Mouse (Mus musculus) heart, embryonic 11.5 days (tissue): Measurements from ENCODE around the gene Sec24a. TPM values are rescaled to one million over a fixed set of nuclear protein-coding genes. Genes with fewer than 3 reads are reported as not detected.
"Not testable (repeated sequence)": the region's sequence is repeated elsewhere in the genome, so short reads cannot be mapped to it uniquely, and the experiment has no call there.

Experiments used
- ATAC-seq: fragments of 200-750 bp; cut with Nextera tagmentation; replicated peaks from 2 replicates; pipeline ENCODE4 v1.8.0; 2017; ENCODE audit warnings: moderate library complexity; ENCODE audit not compliant: insufficient number of reproducible peaks, low FRiP score, low TSS enrichment
- H3K27ac ChIP-seq: fragments of 300-500 bp; sonication (generic); 2 replicates; pipeline ENCODE4 v1.5.1; 2014; ENCODE audit warnings: mild to moderate bottlenecking, low read depth, low read length
- H3K27me3 ChIP-seq: fragments of 300-500 bp; sonication (generic); 2 replicates; pipeline ENCODE4 v1.6.1; 2014; ENCODE audit warnings: mild to moderate bottlenecking, low read length, mixed read lengths; ENCODE audit not compliant: control insufficient read depth, insufficient read depth
- H3K36me3 ChIP-seq: fragments of 300-500 bp; sonication (generic); 2 replicates; pipeline ENCODE4 v1.6.1; 2014; ENCODE audit warnings: mild to moderate bottlenecking, low read length, moderate library complexity, mixed read lengths; ENCODE audit not compliant: control insufficient read depth, insufficient read depth
- H3K4me1 ChIP-seq: fragments of 300-500 bp; sonication (generic); 2 replicates; pipeline ENCODE4 v1.6.1; 2014; ENCODE audit warnings: low read length; ENCODE audit not compliant: control insufficient read depth, insufficient read depth
- H3K4me2 ChIP-seq: fragments of 300-500 bp; sonication (generic); 2 replicates; pipeline ENCODE4 v1.6.1; 2014; ENCODE audit warnings: mild to moderate bottlenecking, moderate library complexity
- H3K4me3 ChIP-seq: fragments of 300-500 bp; sonication (generic); 2 replicates; pipeline ENCODE4 v1.5.1; 2014; ENCODE audit warnings: low read depth, low read length
- H3K9ac ChIP-seq: fragments of 300-500 bp; sonication (generic); 2 replicates; pipeline ENCODE4 v1.6.1; 2014; ENCODE audit warnings: mild to moderate bottlenecking, low read depth, low read length, moderate library complexity
- H3K9me3 ChIP-seq: fragments of 300-500 bp; sonication (generic); replicated peaks from 2 replicates; pipeline ENCODE4 v1.6.1; 2016; ENCODE audit warnings: low read length; ENCODE audit not compliant: control insufficient read depth
- WGBS: fragments of 180-500 bp; shearing (Covaris S2); extraction: QIAGEN DNeasy Blood & Tissue Kit; methylation state at CpG from one replicate; pipeline ENCODE4 v1.1.7; 2014; ENCODE audit not compliant: insufficient replicate concordance; 5-methylcytosine and 5-hydroxymethylcytosine counted together
- polyA plus RNA-seq: library from polyadenylated mRNA; unstranded; fragments of >200 nt; fragmentation: Nextera tagmentation; extraction: Ambion mirVana; gene quantifications from 2 replicates; pipeline ENCODE4 v1.2.1, GENCODE M21; 2014

The Sec24a gene
- polyA plus RNA-seq, 1 experiment from 2014 or later = 14.5 TPM

DNA sequence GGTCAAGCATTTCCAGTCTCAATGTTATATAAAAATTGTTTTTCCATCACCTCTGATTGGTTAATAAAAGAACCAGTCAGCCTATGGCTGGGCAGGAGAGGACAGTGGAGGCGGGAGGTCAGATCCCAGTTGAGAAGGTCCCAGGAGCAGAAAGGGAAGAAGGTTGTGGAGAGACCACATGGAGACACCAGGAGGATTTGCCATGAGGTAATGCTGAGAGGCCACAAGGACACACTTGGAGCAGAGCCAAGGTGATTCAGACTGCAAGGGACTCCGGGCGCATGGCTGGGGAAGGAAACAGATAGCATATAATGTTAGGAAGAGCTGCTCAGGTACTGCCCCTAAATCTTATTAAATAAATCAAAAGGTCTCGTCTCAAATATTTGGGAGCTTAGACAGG, 32.8 kb upstream of the Sec24a start:
- H3K36me3 ChIP-seq = peaks cover 5% of the 10 kb centered on the region; the same call in 1 of the 2 replicates
- no peak overlapping the region for H3K27ac ChIP-seq
- no peaks in the 10 kb centered on the region for H3K9me3 ChIP-seq
- ATAC-seq = no peak
- no peaks in the 10 kb centered on the region for H3K27me3 ChIP-seq
- peaks cover 6% of the 10 kb centered on the region for H3K4me1 ChIP-seq
- 66% methylated on average over 4 of the region's 4 CpGs for WGBS
- H3K9ac ChIP-seq = no peak overlapping the region
- no peak overlapping the region for H3K4me2 ChIP-seq
- H3K4me3 ChIP-seq = no peak overlapping the region

GRCm38 (mm10) chr11:51790662-51791061, 27.2 kb upstream of the Sec24a start:
- H3K4me1 ChIP-seq = no peaks in the 10 kb centered on the region
- H3K27ac ChIP-seq = no peak overlapping the region
- no peak overlapping the region for H3K9ac ChIP-seq
- H3K36me3 ChIP-seq = peaks cover 17% of the 10 kb centered on the region
- WGBS = 94% methylated on average over 7 of the region's 7 CpGs
- H3K9me3 ChIP-seq = no peaks in the 10 kb centered on the region
- ATAC-seq = no peak
- H3K27me3 ChIP-seq = no peaks in the 10 kb centered on the region
- no peak overlapping the region for H3K4me2 ChIP-seq
- H3K4me3 ChIP-seq = no peak overlapping the region

GRCm38 (mm10) chr11:51789735-51790134, 26.3 kb upstream of the Sec24a start:
- ATAC-seq, H3K4me3 ChIP-seq, H3K4me1 ChIP-seq, H3K27ac ChIP-seq, H3K4me2 ChIP-seq, H3K9ac ChIP-seq, H3K27me3 ChIP-seq, H3K9me3 ChIP-seq: not testable (repeated sequence)
- 88% methylated on average over 4 of the region's 4 CpGs for WGBS
- peaks cover 17% of the 10 kb centered on the region for H3K36me3 ChIP-seq

DNA sequence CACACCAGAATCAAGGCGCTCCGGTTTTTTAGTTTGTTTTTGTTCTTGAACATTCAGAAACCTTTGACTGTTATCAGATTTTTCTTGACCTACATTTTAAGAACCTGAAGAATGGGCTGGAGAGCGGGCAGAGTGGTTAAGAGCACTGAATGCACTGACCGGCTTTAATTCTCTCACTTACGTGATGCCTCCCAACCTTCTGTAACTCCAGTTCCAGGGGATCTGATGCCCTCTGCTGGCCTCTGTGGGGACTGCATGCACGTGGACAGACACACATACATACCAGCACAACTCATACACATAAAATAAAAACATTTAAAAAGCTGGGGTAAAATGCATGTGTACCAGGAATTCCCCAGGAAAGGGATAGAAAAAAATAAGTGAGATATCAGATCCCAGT, 22.5 kb upstream of the Sec24a start:
- no peak overlapping the region for H3K9ac ChIP-seq
- H3K9me3 ChIP-seq = no peaks in the 10 kb centered on the region
- no peak for ATAC-seq
- H3K4me2 ChIP-seq = no peak overlapping the region
- no peaks in the 10 kb centered on the region for H3K4me1 ChIP-seq
- no peak overlapping the region for H3K27ac ChIP-seq
- H3K36me3 ChIP-seq = peaks cover 16% of the 10 kb centered on the region
- no peak overlapping the region for H3K4me3 ChIP-seq
- 89% methylated on average over 6 of the region's 6 CpGs for WGBS
- H3K27me3 ChIP-seq = no peaks in the 10 kb centered on the region

DNA sequence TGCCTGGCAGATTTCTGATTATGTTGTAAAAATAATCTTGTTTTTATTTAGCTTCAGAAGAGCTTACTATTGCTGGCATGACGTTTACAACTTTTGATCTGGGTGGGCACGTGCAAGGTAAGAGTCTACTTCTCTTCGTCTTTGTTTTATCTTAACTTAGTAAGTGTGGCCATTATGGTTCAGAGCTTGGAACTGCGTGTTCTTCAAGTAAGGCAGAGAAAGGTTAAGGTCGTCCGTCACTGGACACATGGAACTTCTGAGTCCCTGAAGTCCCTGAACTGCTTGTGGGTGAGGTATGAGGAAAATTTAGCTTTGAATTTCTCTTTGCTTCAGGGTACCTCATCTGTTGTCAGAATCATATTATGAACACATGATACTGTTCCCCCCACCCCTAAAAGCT, 19.3 kb upstream of the Sec24a start:
- Histone ChIP-seq H3K4me2 (no peak overlapping the region), H3K36me3 (peaks cover 18% of the 10 kb centered on the region), H3K4me1 (no peaks in the 10 kb centered on the region), H3K4me3 (no peak overlapping the region), H3K9me3 (no peaks in the 10 kb centered on the region), H3K9ac (no peak overlapping the region), H3K27ac (no peak overlapping the region), H3K27me3 (no peaks in the 10 kb centered on the region)
- WGBS = 86% methylated on average over 6 of the region's 6 CpGs
- no peak for ATAC-seq

DNA sequence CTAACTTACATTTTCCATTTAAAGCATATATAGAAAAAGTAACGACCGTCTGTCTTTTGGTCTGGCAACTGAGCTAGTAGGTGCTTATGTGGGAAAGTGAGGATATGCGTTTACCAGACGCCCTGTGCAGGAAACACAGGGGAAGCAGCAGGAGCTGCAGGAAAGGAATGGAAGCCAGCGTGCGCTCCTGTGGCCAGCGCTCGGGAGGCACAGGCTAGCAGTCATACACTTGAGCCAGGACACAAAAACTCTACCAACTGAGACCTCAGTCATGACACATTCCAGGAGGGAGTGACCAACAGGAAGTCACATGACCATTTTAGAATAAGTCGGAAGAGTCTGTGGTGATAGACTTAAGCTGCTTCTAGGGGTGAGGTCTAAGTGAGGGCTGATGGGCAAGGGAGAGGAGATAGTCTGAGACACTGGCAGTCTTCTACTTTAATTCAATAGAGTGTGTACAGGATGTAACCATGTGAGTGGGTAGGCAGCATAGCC, 17.4 kb upstream of the Sec24a start:
- H3K9me3 ChIP-seq = no peaks in the 10 kb centered on the region
- H3K27ac ChIP-seq = no peak overlapping the region
- 84% methylated on average over 9 of the region's 9 CpGs for whole genome bisulfite sequencing
- H3K4me1 ChIP-seq = no peaks in the 10 kb centered on the region
- no peak overlapping the region for H3K9ac ChIP-seq
- H3K4me3 ChIP-seq = no peak overlapping the region
- H3K27me3 ChIP-seq = no peaks in the 10 kb centered on the region
- no peak overlapping the region for H3K4me2 ChIP-seq
- no peak for ATAC-seq
- peaks cover 13% of the 10 kb centered on the region for H3K36me3 ChIP-seq

DNA sequence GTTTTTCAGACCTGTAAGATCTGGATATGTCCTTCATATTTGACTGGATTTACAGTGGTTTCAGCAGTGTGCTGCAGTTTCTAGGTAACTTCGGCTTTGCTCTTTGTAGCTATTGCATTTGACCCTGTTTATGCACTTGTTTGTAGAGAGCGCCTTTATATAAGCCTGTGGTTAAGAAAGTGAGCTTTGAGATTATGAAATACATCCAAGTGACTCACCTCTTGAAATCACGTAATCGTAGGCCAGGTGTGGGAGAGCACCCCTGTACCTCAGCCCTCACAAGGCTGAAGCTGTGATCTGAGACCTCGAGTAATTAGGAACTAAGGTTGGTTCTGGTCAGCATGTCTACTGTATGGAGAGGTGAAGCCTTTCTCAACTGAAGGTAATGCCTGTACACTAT, 14.0 kb upstream of the Sec24a start:
- Histone ChIP-seq H3K27ac (no peak overlapping the region), H3K4me2 (no peak overlapping the region), H3K36me3 (peaks cover 7% of the 10 kb centered on the region), H3K9me3 (no peaks in the 10 kb centered on the region), H3K4me1 (no peaks in the 10 kb centered on the region), H3K9ac (no peak overlapping the region), H3K27me3 (no peaks in the 10 kb centered on the region), H3K4me3 (no peak overlapping the region)
- 89% methylated on average over 5 of the region's 5 CpGs for WGBS
- ATAC-seq = no peak

- no peak for ATAC-seq
These were observed 12.1 kb upstream of the Sec24a start for GRCm38 (mm10) chr11:51775507-51775906.

DNA sequence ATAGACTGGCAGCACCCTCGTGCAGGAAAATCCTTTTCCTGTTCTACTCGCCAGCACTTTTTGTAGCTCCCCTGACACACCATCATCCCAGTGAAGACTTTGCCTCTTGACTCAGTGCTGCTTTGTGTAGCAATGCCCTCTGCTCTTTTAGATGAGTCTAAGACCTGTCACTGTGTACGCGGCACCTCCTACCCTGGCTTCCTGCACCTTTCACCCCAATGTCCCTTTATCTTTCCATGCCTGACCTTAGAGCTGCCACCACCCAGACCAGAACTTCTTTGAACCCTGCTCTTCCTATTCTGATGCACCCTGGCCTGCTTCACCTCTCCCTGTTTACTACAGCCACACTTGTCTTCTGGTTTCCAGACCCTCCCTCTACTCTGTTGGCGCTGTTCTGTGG, 4.9 kb upstream of the Sec24a start:
- H3K36me3 ChIP-seq = no peaks in the 10 kb centered on the region
- no peak overlapping the region for H3K9ac ChIP-seq
- no peaks in the 10 kb centered on the region for H3K27me3 ChIP-seq
- H3K4me1 ChIP-seq = peaks cover 8% of the 10 kb centered on the region
- 0 out of 2 replicates have a peak overlapping the region, but pooled peaks have one; percentile 15 for H3K27ac ChIP-seq
- no peak overlapping the region for H3K4me3 ChIP-seq
- ATAC-seq = no peak
- 65% methylated on average over 5 of the region's 5 CpGs for WGBS
- no peak overlapping the region for H3K4me2 ChIP-seq
- H3K9me3 ChIP-seq = no peaks in the 10 kb centered on the region

More at GRCm38 (mm10) chr11:51775507-51775906, 12.1 kb upstream of the Sec24a start:
- Histone ChIP-seq H3K4me2 (no peak overlapping the region), H3K9me3 (no peaks in the 10 kb centered on the region), H3K9ac (no peak overlapping the region), H3K36me3 (peaks cover 5% of the 10 kb centered on the region), H3K4me1 (no peaks in the 10 kb centered on the region), H3K27me3 (no peaks in the 10 kb centered on the region), H3K4me3 (no peak overlapping the region), H3K27ac (no peak overlapping the region)
- WGBS = 86% methylated on average over 3 of the region's 3 CpGs
